Mouse (Mus musculus) lung, postnatal 0 days (tissue): ENCODE measurements around the gene Pdzrn3.

ENCODE experiments used
- CTCF ChIP-seq: IDR thresholded peaks from 2 replicates; pipeline ENCODE4 v1.5.1; 2016; ENCODE audit warnings: antibody characterized with exemption, mild to moderate bottlenecking
- EP300 ChIP-seq: IDR thresholded peaks from 2 replicates; pipeline ENCODE4 v1.6.1; 2016; ENCODE audit warnings: antibody characterized with exemption, mild to moderate bottlenecking, control low read depth

DNA sequence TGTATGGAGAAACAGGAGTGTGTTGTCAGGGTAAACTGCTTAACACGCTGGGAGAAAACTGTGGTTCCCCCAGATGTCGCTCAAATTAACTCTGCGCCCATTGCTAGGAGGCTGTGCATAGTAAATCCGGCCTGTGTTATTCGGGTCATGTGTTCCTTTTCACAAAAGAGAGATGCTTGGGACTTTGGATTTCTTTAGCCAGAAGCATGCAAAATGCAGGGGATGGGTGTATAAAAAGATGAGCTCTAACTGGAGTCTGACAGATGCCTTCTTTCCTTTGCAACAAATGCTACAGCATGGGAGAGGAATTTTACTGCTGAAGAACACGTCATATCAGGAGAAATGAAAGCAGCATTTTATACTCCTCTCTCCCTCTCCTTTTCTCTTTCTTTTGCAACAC, 190.4 kb downstream of the Pdzrn3 start:
- TF ChIP-seq CTCF (no peak), EP300 (no peak)
